Mouse (Mus musculus) ES-E14 (cell line): Measurements from ENCODE around the gene Cd81.

Source experiments
- CHD2 ChIP-seq: IDR thresholded peaks from 2 replicates; pipeline ENCODE4 v1.6.1; 2014; ENCODE audit warnings: mild to moderate bottlenecking, low read depth, low read length, inconsistent platforms
- HCFC1 ChIP-seq: IDR thresholded peaks from 2 replicates; pipeline ENCODE4 v1.6.1; 2012; ENCODE audit warnings: low read length, inconsistent platforms, borderline replicate concordance; ENCODE audit not compliant: insufficient read depth
- ZNF384 ChIP-seq: IDR thresholded peaks from 2 replicates; pipeline ENCODE4 v1.6.1; 2012; ENCODE audit warnings: low read depth, low read length, inconsistent platforms

GRCm38 (mm10) chr7:143051316-143051715 lies 1.2 kb upstream of the Cd81 start:
- TF ChIP-seq HCFC1: no peak
- no peak for TF ChIP-seq ZNF384
- TF ChIP-seq CHD2: no peak
